Comparison of ENCODE assay signal across 19 mouse cellular contexts in genomic region chr7:136151301-136151930, GRCm38 (mm10).
DNase-seq lines count a peak whose midpoint lies in the region.
"Had no signal": no experiment of that assay in that cellular context is flagged by ENCODE, and none has a peak within 500 bp of the region (broad histone marks: within the 10 kb centered on the region; RNA-seq: fewer than 3 reads in every experiment).

No protein-coding gene starts in this region.

- H3K9me3 ChIP-seq in heart, embryonic 10.5 days, result no peaks in the 10 kb centered on the region
- H3K9me3 ChIP-seq: forebrain, embryonic 12.5 days; heart, embryonic 12.5 days; hindbrain, embryonic 13.5 days; liver, embryonic 13.5 days had no signal

- no peaks in the 10 kb centered on the region for H3K36me3 ChIP-seq in heart, embryonic 10.5 days
- H3K36me3 ChIP-seq: forebrain, embryonic 12.5 days; heart, embryonic 12.5 days; hindbrain, embryonic 13.5 days; liver, embryonic 13.5 days had no signal

- H3K4me3 ChIP-seq in heart, embryonic 10.5 days, result no peak overlapping the region
- H3K4me3 ChIP-seq: forebrain, embryonic 12.5 days; heart, embryonic 12.5 days; hindbrain, embryonic 13.5 days; liver, embryonic 13.5 days had no signal

- DNase-seq in heart, adult 11 months, result peak; percentile 66
- no peak for DNase-seq in heart, embryonic 10.5 days (ENCODE audit: low spot score)
- DNase-seq in embryo, embryonic 11 days, result peak; percentile 43
- peak; percentile 69 for DNase-seq in hindlimb bud, embryonic 11.5 days (ENCODE audit: extremely low spot score, low read depth, low spot score)
- peak; percentile 10 for DNase-seq in retina, embryonic 14.5 days (ENCODE audit: low spot score)
- DNase-seq in heart, postnatal 14 days, result no peak
- no peak for DNase-seq in left cerebral cortex, postnatal 25 days (ENCODE audit: low spot score in 2 of 2)
- DNase-seq in cerebellum, adult 9-10 months, result no peak
- DNase-seq: adrenal gland, postnatal 25 days; cerebellum, adult 9-11 months; heart, postnatal 10 days; kidney, adult 18-20 months; liver, embryonic 13.5 days; lung, adult 2 months; lung, postnatal 14 days had no signal

- H3K4me1 ChIP-seq in heart, embryonic 10.5 days, result no peaks in the 10 kb centered on the region
- H3K4me1 ChIP-seq: heart, embryonic 12.5 days; liver, embryonic 13.5 days had no signal

- H3K27me3 ChIP-seq in heart, embryonic 10.5 days (ENCODE audit: insufficient read depth, poor library complexity, severe bottlenecking), result no peaks in the 10 kb centered on the region
- H3K27me3 ChIP-seq: hindbrain, embryonic 13.5 days; liver, embryonic 13.5 days had no signal

- no peak overlapping the region for H3K27ac ChIP-seq in heart, embryonic 10.5 days
- H3K27ac ChIP-seq: forebrain, embryonic 12.5 days; hindbrain, embryonic 13.5 days; kidney, postnatal 0 days; liver, embryonic 13.5 days had no signal

- intact Hi-C loops in heart, postnatal 14 days (cut with DNase I), result loop anchor here (5.0 to 10.0 kb wide), 5 partner anchors 89 to 1171 kb away; no protein-coding TSS in a partner anchor
- intact Hi-C loops in left cerebral cortex, postnatal 25 days (cut with DNase I), result no loop called here

- 59% methylated on average over 4 of the region's 4 CpGs for WGBS in heart, embryonic 10.5 days

Comparison
In these comparisons a context has a peak if more than half of its experiments do, and no peak if none do; other contexts are left out.
1. DNase-seq: peak in heart, adult 11 months (single experiment), embryo, embryonic 11 days (single experiment), hindlimb bud, embryonic 11.5 days (single experiment) and retina, embryonic 14.5 days (single experiment); none in heart, embryonic 10.5 days (single experiment), heart, postnatal 14 days (0 of 2), left cerebral cortex, postnatal 25 days (0 of 2) and cerebellum, adult 9-10 months (single experiment).